Mouse (Mus musculus): Measurements from ENCODE around the gene Lmod1. TPM values are rescaled to one million over a fixed set of nuclear protein-coding genes. Genes with fewer than 3 reads are reported as not detected.

Lmod1 gene
- polyA plus RNA-seq, 1 experiment from 2014 or later: 11.8 TPM

DNA sequence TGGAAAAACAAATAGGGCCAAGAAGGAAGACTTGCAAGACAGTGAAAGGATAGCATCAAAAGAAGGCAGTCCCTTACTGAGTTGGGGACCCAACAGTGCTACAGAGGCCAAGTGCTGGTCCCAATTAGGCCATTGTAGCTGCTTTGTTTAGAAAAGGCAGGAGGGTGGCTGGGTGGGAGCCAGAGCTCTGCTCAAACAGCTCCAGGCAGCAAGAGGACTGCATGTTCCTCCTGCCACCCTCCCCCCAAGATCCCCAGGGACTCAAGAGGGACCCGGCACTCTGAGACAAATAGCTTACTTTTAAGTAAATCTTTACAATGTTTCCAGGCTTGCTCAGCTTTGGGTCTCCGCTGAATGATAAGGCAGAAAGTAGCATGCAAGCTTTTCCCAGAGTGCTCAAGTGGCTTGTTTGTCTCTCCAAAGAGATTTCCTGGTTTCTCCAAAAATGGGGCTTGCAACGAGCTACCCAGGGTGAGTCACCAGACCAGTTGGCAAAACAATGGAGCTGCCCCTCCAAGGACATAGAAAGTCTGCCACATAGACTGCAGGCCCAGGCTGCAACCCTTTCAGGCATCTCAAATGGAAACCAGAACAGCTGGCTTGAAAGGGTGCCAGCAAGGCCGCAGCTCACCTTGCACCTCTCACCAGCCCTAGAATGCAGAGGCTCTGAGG, 23.0 kb downstream of the Lmod1 start:
- no peaks in the 10 kb centered on the region for H3K36me3 ChIP-seq (ENCODE audit: control insufficient read depth, insufficient read depth)
- ATAC-seq: no peak
- H3K27ac ChIP-seq (ENCODE audit: low read depth, low read length): no peak overlapping the region; the same call in 1 of the 2 replicates
- H3K4me1 ChIP-seq (replicated peaks; ENCODE audit: control insufficient read depth, insufficient read depth, low read length): peaks cover 4% of the 10 kb centered on the region; the same call in 1 of the 2 replicates
- no peak overlapping the region for H3K9ac ChIP-seq (ENCODE audit: low read depth, low read length)
- TF ChIP-seq CTCF (IDR thresholded peaks at IDR 0.05; ENCODE audit: low read depth): no peak
- no peaks in the 10 kb centered on the region for H3K27me3 ChIP-seq (replicated peaks; ENCODE audit: control insufficient read depth, insufficient read depth, low read length)
- H3K4me2 ChIP-seq (replicated peaks; ENCODE audit: low read depth): no peak overlapping the region
- 41% methylated on average over 4 of the region's 4 CpGs for WGBS
- H3K9me3 ChIP-seq (ENCODE audit: control insufficient read depth): no peaks in the 10 kb centered on the region
- no peak overlapping the region for H3K4me3 ChIP-seq (ENCODE audit: low read depth, low read length)

DNA sequence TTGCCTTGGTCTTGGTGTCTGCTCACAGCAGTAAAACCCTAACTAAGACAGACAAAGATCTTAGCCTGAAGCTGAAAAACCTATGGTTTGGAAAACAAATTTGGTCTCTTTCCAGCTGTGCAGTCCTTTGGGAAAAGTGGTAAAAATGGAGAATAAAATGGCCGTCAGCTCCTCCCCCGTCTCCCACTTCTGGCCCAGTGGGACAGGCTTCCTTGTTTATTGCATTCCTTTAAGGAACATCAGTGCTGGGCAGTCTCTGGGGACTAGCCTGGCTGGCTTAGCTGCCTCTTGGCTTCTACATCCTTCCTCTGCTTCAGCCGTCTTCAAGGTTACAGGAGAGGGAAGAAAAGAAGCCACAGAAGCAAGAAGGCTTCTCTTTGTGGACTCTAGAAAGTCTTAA, 27.3 kb downstream of the Lmod1 start:
- Histone ChIP-seq H3K9me3 (ENCODE audit: control insufficient read depth) (no peaks in the 10 kb centered on the region), H3K4me2 (replicated peaks; ENCODE audit: low read depth) (no peak overlapping the region), H3K27ac (ENCODE audit: low read depth, low read length) (no peak overlapping the region), H3K9ac (ENCODE audit: low read depth, low read length) (no peak overlapping the region), H3K36me3 (ENCODE audit: control insufficient read depth, insufficient read depth) (no peaks in the 10 kb centered on the region), H3K4me1 (replicated peaks; ENCODE audit: control insufficient read depth, insufficient read depth, low read length) (peaks cover 2% of the 10 kb centered on the region; the same call in 1 of the 2 replicates), H3K27me3 (replicated peaks; ENCODE audit: control insufficient read depth, insufficient read depth, low read length) (no peaks in the 10 kb centered on the region), H3K4me3 (ENCODE audit: low read depth, low read length) (no peak overlapping the region)
- TF ChIP-seq CTCF (IDR thresholded peaks at IDR 0.05; ENCODE audit: low read depth): no peak
- no peak for ATAC-seq
- 58% methylated on average over 3 of the region's 3 CpGs for WGBS

DNA sequence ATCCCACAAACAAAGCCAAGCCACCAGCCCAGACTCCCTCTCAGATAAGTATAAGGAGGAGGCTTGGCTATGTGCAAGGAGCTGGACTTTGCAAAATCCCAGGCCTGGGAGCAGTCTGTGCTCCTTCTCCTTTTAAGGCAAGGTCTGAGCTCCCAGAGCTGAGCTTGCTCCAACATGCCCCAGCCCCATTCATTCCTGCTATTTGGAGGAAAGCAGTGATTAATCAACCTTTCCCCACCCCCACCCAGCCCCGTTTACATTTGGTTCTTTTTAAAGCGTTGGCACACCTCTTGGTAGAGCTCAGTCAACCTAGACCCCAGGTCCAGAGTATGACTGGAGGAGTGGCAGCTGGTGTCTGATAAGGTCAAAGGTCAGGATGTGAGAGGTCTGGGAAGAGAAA, 34.5 kb downstream of the Lmod1 start:
- ATAC-seq: peak; percentile 51
- Histone ChIP-seq H3K9ac (ENCODE audit: low read depth, low read length) (no peak overlapping the region), H3K4me2 (replicated peaks; ENCODE audit: low read depth) (no peak overlapping the region), H3K27me3 (replicated peaks; ENCODE audit: control insufficient read depth, insufficient read depth, low read length) (no peaks in the 10 kb centered on the region), H3K36me3 (ENCODE audit: control insufficient read depth, insufficient read depth) (0 out of 2 replicates have a peak, but pooled peaks cover 5% of the 10 kb centered on the region), H3K4me3 (ENCODE audit: low read depth, low read length) (no peak overlapping the region), H3K9me3 (ENCODE audit: control insufficient read depth) (no peaks in the 10 kb centered on the region), H3K27ac (ENCODE audit: low read depth, low read length) (no peak overlapping the region), H3K4me1 (replicated peaks; ENCODE audit: control insufficient read depth, insufficient read depth, low read length) (peaks cover 3% of the 10 kb centered on the region; the same call in 1 of the 2 replicates)
- no peak for TF ChIP-seq CTCF (IDR thresholded peaks at IDR 0.05; ENCODE audit: low read depth)
- 14% methylated on average over 2 of the region's 2 CpGs for WGBS

DNA sequence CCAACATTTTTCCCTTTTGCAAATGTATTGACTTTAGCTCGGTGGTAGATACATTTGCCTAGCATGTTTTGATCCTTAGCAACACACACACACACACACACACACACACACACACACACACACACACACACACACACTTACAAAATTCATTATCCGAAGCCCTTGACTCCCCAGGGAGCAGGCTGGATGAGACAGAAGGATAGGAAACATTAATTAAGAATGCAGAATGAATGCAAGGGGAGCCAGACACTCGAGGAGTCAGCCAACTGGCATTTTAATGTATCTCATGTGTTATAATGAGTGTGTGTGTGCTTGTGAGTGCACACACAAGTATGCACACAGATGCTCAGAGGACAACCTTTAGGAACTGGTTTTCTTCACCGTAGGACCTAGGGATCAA, 36.9 kb downstream of the Lmod1 start:
- H3K4me2 ChIP-seq (replicated peaks; ENCODE audit: low read depth): no peak overlapping the region
- no peaks in the 10 kb centered on the region for H3K27me3 ChIP-seq (replicated peaks; ENCODE audit: control insufficient read depth, insufficient read depth, low read length)
- 80% methylated on average over 4 of the region's 4 CpGs for WGBS
- no peak overlapping the region for H3K4me3 ChIP-seq (ENCODE audit: low read depth, low read length)
- 0 out of 2 replicates have a peak, but pooled peaks cover 5% of the 10 kb centered on the region for H3K36me3 ChIP-seq (ENCODE audit: control insufficient read depth, insufficient read depth)
- H3K27ac ChIP-seq (ENCODE audit: low read depth, low read length): no peak overlapping the region
- H3K9me3 ChIP-seq (ENCODE audit: control insufficient read depth): no peaks in the 10 kb centered on the region
- TF ChIP-seq CTCF (IDR thresholded peaks at IDR 0.05; ENCODE audit: low read depth): no peak
- H3K9ac ChIP-seq (ENCODE audit: low read depth, low read length): no peak overlapping the region
- no peak for ATAC-seq
- peaks cover 3% of the 10 kb centered on the region; the same call in 1 of the 2 replicates for H3K4me1 ChIP-seq (replicated peaks; ENCODE audit: control insufficient read depth, insufficient read depth, low read length)

DNA sequence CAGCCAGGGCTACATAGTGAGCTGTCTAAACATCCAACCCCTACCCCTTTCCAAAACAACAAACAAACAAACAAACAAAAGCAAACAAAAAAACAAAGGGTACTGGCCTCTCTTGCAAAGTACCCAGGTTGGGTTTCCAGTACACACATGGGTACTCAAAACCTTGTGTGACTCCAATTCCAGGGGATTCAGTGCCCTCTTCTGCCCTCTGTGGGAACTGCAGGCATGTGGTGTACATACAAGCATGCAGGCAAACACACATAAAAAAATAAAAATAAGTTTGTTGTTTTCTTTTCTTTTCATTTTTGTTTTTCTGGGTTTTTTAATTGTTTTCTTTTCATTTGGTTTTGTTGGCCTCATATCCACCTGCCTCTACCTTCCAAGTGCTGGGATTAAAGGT, 37.5 kb downstream of the Lmod1 start:
- no peak for ATAC-seq
- Histone ChIP-seq H3K4me3 (ENCODE audit: low read depth, low read length) (no peak overlapping the region), H3K27ac (ENCODE audit: low read depth, low read length) (no peak overlapping the region), H3K27me3 (replicated peaks; ENCODE audit: control insufficient read depth, insufficient read depth, low read length) (no peaks in the 10 kb centered on the region), H3K9ac (ENCODE audit: low read depth, low read length) (no peak overlapping the region), H3K36me3 (ENCODE audit: control insufficient read depth, insufficient read depth) (0 out of 2 replicates have a peak, but pooled peaks cover 5% of the 10 kb centered on the region), H3K9me3 (ENCODE audit: control insufficient read depth) (no peaks in the 10 kb centered on the region), H3K4me1 (replicated peaks; ENCODE audit: control insufficient read depth, insufficient read depth, low read length) (peaks cover 3% of the 10 kb centered on the region; the same call in 1 of the 2 replicates), H3K4me2 (replicated peaks; ENCODE audit: low read depth) (no peak overlapping the region)
- peak; percentile 34; the same call in 1 of the 2 replicates for TF ChIP-seq CTCF (IDR thresholded peaks at IDR 0.05; ENCODE audit: low read depth)

DNA sequence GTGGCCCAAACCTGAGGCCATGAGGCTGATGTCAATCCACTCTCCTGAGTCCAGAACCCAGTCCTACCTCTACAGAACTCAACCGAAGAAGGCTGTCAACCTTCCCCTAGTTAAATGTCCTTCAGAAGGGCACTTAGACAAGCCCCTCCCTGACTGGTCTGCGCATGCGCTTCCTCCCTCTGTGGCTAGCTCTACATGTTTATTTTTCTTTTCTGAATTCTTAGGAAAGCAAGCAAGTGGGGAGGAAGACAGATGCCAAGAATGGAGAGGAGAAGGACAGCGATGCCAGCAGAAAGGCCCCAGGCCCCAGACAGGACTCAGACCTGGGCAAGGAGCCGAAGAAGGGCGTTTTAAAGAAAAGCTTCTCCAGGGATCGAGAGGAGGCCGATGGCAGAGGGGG, 38.8 kb downstream of the Lmod1 start:
- H3K36me3 ChIP-seq (ENCODE audit: control insufficient read depth, insufficient read depth): 0 out of 2 replicates have a peak, but pooled peaks cover 5% of the 10 kb centered on the region
- no peak for ATAC-seq
- TF ChIP-seq CTCF (IDR thresholded peaks at IDR 0.05; ENCODE audit: low read depth): no peak
- H3K4me2 ChIP-seq (replicated peaks; ENCODE audit: low read depth): no peak overlapping the region
- H3K9ac ChIP-seq (ENCODE audit: low read depth, low read length): no peak overlapping the region
- H3K27me3 ChIP-seq (replicated peaks; ENCODE audit: control insufficient read depth, insufficient read depth, low read length): no peaks in the 10 kb centered on the region
- H3K4me3 ChIP-seq (ENCODE audit: low read depth, low read length): no peak overlapping the region
- no peaks in the 10 kb centered on the region for H3K9me3 ChIP-seq (ENCODE audit: control insufficient read depth)
- WGBS: 80% methylated on average over 8 of the region's 8 CpGs
- H3K4me1 ChIP-seq (replicated peaks; ENCODE audit: control insufficient read depth, insufficient read depth, low read length): peaks cover 3% of the 10 kb centered on the region; the same call in 1 of the 2 replicates
- no peak overlapping the region for H3K27ac ChIP-seq (ENCODE audit: low read depth, low read length)
